Mouse (Mus musculus): ENCODE results near the gene Ttll5. TPM values are rescaled to one million over a fixed set of nuclear protein-coding genes. Genes with fewer than 3 reads are reported as not detected.

The Ttll5 gene
- polyA plus RNA-seq (2012; ENCODE audit: insufficient read depth, low replicate concordance): 5.8 and 6.6 TPM in 2 replicates

DNA sequence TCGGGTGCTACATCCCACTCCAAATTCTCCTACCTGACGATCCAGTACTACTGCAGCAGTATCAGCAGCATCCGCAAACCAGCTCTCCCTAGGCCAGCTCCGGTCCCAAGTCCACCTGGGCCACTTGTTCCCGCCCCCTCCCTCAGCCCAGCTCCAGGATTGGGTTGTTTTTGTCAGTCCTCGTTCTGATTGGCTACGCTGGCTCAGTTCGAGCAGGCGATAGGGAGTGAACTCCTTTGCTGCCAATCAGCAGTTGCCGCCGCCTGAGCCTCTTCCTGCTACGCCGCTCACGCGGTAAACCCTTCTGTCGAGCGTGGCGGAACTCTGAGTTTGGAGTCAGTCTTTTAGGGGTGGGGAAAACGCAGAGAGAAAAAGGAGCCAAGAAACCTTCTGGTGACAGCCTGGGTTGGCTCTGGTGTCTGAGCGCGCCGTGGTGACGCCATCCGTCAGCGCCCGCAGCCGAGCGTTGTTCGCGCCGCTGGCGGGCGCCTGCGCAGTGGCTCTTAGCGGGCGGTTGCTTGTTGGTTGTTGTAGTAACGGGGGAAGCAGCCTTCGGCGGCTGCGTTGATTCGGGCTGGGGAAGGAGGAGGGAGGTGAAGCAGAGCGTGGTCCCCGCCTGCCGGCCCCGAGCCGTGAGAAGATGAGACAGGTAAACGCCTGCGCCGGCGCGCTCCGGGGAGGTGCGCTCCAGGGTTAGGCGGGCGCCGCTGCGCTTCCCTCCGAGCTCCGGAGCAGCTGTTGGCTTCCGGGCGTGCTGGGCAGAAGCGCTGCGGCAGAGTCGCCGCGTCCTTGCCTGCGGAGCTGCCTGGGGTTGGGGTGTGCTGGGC, at the start of gene Ttll5, which contains the start of gene Erg28:
Gene Ttll5 (plus strand): TSS at position 222 of the 827 bp plus-strand sequence.
Gene Erg28 (minus strand): TSS at position 113 of the 827 bp plus-strand sequence.
- Histone ChIP-seq H3K36me3 (replicated peaks; ENCODE audit: low read length) (peaks cover 59% of the 10 kb centered on the region), H3K4me3 (replicated peaks) (peak within 1 kb of the TSS; percentile 97), H3K9me3 (no peaks in the 10 kb centered on the region), H3K4me1 (peaks cover 58% of the 10 kb centered on the region), H3K27me3 (replicated peaks) (no peaks in the 10 kb centered on the region)
- TF ChIP-seq FLI1 (IDR thresholded peaks at IDR 0.05; ENCODE audit: low read length): no peak
- no peak for TF ChIP-seq GATA1 (IDR thresholded peaks at IDR 0.05; ENCODE audit: borderline replicate concordance, low read length)

DNA sequence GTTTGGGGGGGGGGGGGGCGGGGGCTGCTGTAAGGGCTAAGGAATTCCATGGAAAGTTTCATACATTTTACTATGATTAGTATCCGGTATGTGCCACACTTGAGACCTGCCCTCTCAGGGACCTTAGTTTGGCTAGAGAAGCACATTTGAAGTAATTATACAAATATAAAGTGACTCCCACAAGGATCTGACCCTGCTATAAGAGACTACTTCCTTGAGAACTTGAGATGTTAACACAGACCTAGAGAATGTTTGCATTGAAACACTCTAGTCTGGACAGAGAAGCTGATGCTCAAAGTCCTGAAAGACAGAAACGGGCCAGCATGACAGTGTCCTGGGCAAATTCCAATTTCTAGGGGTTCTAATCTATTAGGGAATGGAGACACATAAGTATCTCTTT, 45.5 kb upstream of the Ttll5 start:
- Histone ChIP-seq H3K9me3 (peaks cover 6% of the 10 kb centered on the region), H3K4me1 (peaks cover 10% of the 10 kb centered on the region), H3K4me3 (replicated peaks) (no peak overlapping the region), H3K36me3 (replicated peaks; ENCODE audit: low read length) (no peaks in the 10 kb centered on the region), H3K27me3 (replicated peaks) (peaks cover 13% of the 10 kb centered on the region)
- TF ChIP-seq GATA1 (IDR thresholded peaks at IDR 0.05; ENCODE audit: borderline replicate concordance, low read length) (no peak), FLI1 (IDR thresholded peaks at IDR 0.05; ENCODE audit: low read length) (no peak)

DNA sequence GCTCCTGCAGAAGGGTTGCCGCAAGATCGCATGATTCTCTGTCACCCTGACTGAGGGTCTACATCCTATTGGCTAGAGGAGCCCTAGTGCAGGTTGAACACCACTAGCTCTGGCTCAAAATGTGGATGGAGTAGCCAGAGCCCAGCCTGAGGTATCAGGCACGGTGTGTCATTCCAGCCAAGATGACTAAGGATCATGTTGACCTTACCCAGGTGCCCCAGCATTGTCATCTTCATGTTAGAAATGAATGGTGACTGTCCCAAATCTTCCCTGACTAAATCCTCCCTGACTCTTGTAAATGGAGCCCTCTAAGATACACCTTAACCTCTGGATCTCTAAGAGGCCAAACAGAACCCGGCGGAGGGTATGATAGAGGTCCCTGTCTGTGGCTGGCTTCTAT, 44.8 kb upstream of the Ttll5 start:
- H3K27me3 ChIP-seq (replicated peaks): peaks cover 9% of the 10 kb centered on the region
- no peaks in the 10 kb centered on the region for H3K36me3 ChIP-seq (replicated peaks; ENCODE audit: low read length)
- TF ChIP-seq FLI1 (IDR thresholded peaks at IDR 0.05; ENCODE audit: low read length) (no peak), GATA1 (IDR thresholded peaks at IDR 0.05; ENCODE audit: borderline replicate concordance, low read length) (no peak)
- H3K9me3 ChIP-seq: no peaks in the 10 kb centered on the region
- H3K4me1 ChIP-seq: peaks cover 10% of the 10 kb centered on the region
- H3K4me3 ChIP-seq (replicated peaks): no peak overlapping the region

DNA sequence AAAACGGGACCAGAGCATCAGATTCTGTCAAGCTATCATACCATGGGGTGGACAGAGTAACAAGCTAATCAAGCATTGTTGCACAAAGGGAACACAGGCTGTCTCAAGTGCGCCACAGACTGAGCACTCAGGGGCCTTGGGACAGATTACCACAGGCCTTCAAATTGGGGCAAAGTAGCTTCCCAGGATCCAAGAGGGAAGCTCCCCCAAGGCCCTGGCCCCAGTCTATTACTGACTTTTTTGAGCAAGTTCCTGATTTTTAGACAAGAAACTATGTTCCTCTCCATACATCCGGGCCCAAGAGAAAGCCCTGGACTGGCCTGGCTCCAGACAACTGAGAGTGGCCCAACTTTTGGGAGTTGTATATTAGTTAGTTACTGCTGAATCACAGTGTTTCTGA, 42.9 kb upstream of the Ttll5 start:
- H3K27me3 ChIP-seq (replicated peaks): peaks cover 18% of the 10 kb centered on the region
- TF ChIP-seq GATA1 (IDR thresholded peaks at IDR 0.05; ENCODE audit: borderline replicate concordance, low read length): no peak
- no peak for TF ChIP-seq FLI1 (IDR thresholded peaks at IDR 0.05; ENCODE audit: low read length)
- no peak overlapping the region for H3K4me3 ChIP-seq (replicated peaks)
- no peaks in the 10 kb centered on the region for H3K36me3 ChIP-seq (replicated peaks; ENCODE audit: low read length)
- peaks cover 10% of the 10 kb centered on the region for H3K4me1 ChIP-seq
- H3K9me3 ChIP-seq: no peaks in the 10 kb centered on the region

DNA sequence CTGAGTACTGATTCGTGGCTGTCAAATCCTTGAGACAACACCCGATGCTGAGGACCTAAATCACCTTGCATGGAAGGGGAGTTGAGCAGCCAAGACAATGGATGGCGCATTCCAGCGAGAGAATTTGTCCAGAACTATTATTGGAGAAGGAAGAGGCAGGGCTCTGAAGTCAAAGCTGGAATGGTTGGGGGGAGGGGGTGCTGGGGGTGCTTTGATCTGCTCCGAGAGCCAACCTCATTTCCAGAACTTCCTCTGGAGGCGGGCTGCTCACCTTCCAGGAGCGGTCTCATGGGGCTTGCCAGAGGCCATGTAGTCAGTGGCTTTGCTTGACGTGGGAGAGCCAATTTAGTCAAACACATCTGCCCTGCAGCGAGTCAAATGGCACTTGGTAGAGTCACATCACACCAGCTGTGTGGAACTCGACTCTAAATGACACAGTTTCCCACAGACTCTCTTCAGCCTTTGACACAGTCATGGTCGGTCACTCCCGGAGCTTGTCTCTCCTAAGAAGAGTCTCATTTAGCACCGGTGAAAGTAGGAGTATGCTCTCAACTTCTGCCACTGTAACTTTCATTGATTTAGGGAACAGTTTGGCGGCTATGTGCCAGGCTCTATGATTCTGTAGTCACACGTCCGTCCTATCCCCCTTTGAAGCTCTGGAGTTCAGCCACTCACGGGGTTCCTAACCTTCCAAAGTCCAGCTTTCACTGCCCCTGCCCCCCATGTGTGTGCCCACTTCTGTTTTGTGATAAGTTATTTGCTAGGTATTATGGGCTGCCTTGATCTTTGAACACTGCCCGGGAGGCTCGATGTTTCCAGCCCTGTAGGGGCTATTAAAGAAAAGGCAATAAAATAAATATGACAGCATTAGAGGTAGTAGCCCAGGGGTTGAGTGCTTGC, 39.3 kb upstream of the Ttll5 start:
- peaks cover 13% of the 10 kb centered on the region for H3K27me3 ChIP-seq (replicated peaks)
- H3K4me3 ChIP-seq (replicated peaks): no peak overlapping the region
- no peak for TF ChIP-seq GATA1 (IDR thresholded peaks at IDR 0.05; ENCODE audit: borderline replicate concordance, low read length)
- no peak for TF ChIP-seq FLI1 (IDR thresholded peaks at IDR 0.05; ENCODE audit: low read length)

DNA sequence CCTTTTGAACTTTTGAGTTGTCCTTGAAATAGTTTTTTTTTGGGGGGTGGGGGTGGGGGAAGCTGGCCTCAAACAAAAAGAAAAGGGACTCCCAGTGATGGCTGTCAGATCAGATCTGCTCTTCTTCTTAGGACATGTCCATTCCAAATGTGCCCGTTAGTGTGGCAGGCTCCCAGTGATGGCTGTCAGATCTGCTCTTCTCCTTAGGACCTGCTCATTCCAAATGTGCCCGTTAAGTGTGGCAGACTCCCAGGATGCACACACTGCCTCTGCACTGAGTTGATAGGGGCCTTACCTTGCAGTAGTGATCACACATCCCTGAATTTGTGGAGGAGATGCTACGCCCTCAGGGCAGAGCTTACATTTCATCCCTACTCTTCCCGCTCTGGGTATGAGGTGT, 32.3 kb upstream of the Ttll5 start:
- H3K4me3 ChIP-seq (replicated peaks): no peak overlapping the region
- no peaks in the 10 kb centered on the region for H3K9me3 ChIP-seq
- peaks cover 3% of the 10 kb centered on the region; the same call in 1 of the 2 replicates for H3K4me1 ChIP-seq
- TF ChIP-seq GATA1 (IDR thresholded peaks at IDR 0.05; ENCODE audit: borderline replicate concordance, low read length): no peak
- TF ChIP-seq FLI1 (IDR thresholded peaks at IDR 0.05; ENCODE audit: low read length): no peak
- H3K36me3 ChIP-seq (replicated peaks; ENCODE audit: low read length): no peaks in the 10 kb centered on the region
- peaks cover 22% of the 10 kb centered on the region for H3K27me3 ChIP-seq (replicated peaks)

More for the DNA sequence above, 39.3 kb upstream of the Ttll5 start:
- Histone ChIP-seq H3K36me3 (replicated peaks; ENCODE audit: low read length) (no peaks in the 10 kb centered on the region), H3K9me3 (no peaks in the 10 kb centered on the region), H3K4me1 (peaks cover 10% of the 10 kb centered on the region)

DNA sequence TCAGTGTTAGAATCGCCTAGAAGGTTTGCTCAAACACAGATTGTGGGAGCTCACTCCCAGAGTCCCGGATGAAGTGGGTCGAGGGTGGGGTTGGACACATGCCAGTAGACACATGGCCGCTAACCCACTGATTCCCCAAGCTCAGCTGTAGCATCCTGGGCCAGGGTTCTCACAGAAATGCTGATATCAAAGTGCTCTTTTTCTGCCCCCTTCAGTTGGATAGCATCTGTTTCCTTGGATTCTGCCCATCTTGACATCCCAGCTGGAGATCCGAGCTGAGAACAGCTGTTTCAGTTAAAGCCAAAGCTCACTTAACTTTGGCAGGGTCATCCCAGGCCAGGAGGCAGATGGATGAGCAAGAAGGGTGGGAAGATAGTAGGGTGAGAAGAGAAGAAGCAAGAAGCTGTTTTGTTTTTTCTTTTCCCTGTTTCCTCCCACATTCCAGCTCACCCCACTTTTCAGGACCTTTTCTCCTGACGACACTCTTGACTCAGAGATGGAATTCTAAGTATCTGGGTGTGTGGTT, 31.6 kb upstream of the Ttll5 start:
- no peaks in the 10 kb centered on the region for H3K36me3 ChIP-seq (replicated peaks; ENCODE audit: low read length)
- H3K4me3 ChIP-seq (replicated peaks): no peak overlapping the region
- H3K9me3 ChIP-seq: no peaks in the 10 kb centered on the region
- TF ChIP-seq FLI1 (IDR thresholded peaks at IDR 0.05; ENCODE audit: low read length) (no peak), GATA1 (IDR thresholded peaks at IDR 0.05; ENCODE audit: borderline replicate concordance, low read length) (no peak)
- peaks cover 22% of the 10 kb centered on the region for H3K27me3 ChIP-seq (replicated peaks)
- H3K4me1 ChIP-seq: peaks cover 3% of the 10 kb centered on the region; the same call in 1 of the 2 replicates

DNA sequence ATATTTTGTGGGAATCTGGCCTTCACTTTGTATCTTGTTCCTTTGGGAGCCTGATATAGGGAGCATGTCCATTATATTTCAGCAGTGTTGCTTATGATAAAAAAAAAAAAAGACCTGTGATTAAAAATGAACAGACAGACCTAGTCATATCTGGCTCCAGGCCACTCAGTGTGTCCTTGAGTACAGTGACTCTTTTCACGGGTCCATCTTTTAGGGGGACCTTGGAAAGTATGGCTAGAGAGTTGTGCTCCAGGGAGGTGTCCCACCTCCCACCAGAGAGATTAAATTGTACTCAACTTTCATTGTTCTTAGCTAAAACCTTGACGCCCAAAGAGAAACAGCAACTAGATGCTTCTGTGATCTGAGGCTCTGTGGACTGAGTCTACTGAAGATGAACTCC, 30.4 kb upstream of the Ttll5 start:
- H3K4me1 ChIP-seq: peaks cover 3% of the 10 kb centered on the region; the same call in 1 of the 2 replicates
- TF ChIP-seq FLI1 (IDR thresholded peaks at IDR 0.05; ENCODE audit: low read length) (no peak), GATA1 (IDR thresholded peaks at IDR 0.05; ENCODE audit: borderline replicate concordance, low read length) (no peak)
- no peaks in the 10 kb centered on the region for H3K9me3 ChIP-seq
- no peaks in the 10 kb centered on the region for H3K36me3 ChIP-seq (replicated peaks; ENCODE audit: low read length)
- peaks cover 23% of the 10 kb centered on the region for H3K27me3 ChIP-seq (replicated peaks)
- H3K4me3 ChIP-seq (replicated peaks): no peak overlapping the region

DNA sequence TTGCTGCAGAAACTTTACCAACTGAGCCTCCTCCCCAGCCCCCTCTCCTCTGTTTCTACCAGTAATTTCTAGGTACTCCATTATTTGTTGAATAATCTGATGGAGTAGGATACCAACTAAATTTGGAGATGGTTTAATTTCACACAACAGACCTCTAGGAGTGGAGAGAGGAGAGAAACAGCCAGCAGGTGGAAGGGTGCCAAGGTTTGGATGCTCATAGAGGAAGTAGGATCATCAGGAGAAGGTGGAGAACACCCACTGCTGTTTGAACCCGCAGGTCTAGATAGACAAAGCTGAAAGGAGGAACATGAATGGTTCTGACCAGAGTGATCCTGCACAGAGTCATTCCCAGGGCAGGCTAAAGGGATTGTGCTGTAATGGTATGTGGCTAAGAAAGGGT, 28.9 kb upstream of the Ttll5 start:
- Histone ChIP-seq H3K4me1 (peaks cover 3% of the 10 kb centered on the region; the same call in 1 of the 2 replicates), H3K27me3 (replicated peaks) (peaks cover 27% of the 10 kb centered on the region), H3K9me3 (no peaks in the 10 kb centered on the region), H3K4me3 (replicated peaks) (no peak overlapping the region), H3K36me3 (replicated peaks; ENCODE audit: low read length) (no peaks in the 10 kb centered on the region)
- no peak for TF ChIP-seq GATA1 (IDR thresholded peaks at IDR 0.05; ENCODE audit: borderline replicate concordance, low read length)
- no peak for TF ChIP-seq FLI1 (IDR thresholded peaks at IDR 0.05; ENCODE audit: low read length)
